Mouse (Mus musculus) stomach, postnatal 0 days (tissue): ENCODE data around the gene Smpd3.

Source experiments
- CTCF ChIP-seq: IDR thresholded peaks from 2 replicates; pipeline ENCODE4 v1.5.1; 2016; ENCODE audit warnings: antibody characterized with exemption, low read depth, mild to moderate bottlenecking, moderate library complexity
- EP300 ChIP-seq: optimal IDR thresholded peaks from 2 replicates; pipeline ENCODE3; 2016; ENCODE audit warnings: antibody characterized with exemption

- TF ChIP-seq CTCF (no peak), EP300 (no peak)
These were observed 5.0 kb upstream of the Smpd3 start for GRCm38 (mm10) chr8:106342828-106343227.
